Mouse (Mus musculus): Measurements from ENCODE around the gene Pdss2.

GRCm38 (mm10) chr10:43229236-43229635 is 8.0 kb downstream of the Pdss2 start:
- TF ChIP-seq CTCF (conservative IDR thresholded peaks at IDR 0.05; ENCODE audit: low read length) (no peak), NANOG (IDR thresholded peaks at IDR 0.05; ENCODE audit: borderline replicate concordance, low read length) (no peak), POU5F1 (IDR thresholded peaks at IDR 0.05; ENCODE audit: borderline replicate concordance, low read length) (no peak)

All from E14TG2a.4 (cell line).